Mouse (Mus musculus) ES-E14 (cell line): ENCODE results near the gene Olfr695.

Source experiments
- CHD2 ChIP-seq: IDR thresholded peaks from 2 replicates; pipeline ENCODE4 v1.6.1; 2014; ENCODE audit warnings: mild to moderate bottlenecking, low read depth, low read length, inconsistent platforms
- HCFC1 ChIP-seq: IDR thresholded peaks from 2 replicates; pipeline ENCODE4 v1.6.1; 2012; ENCODE audit warnings: low read length, inconsistent platforms, borderline replicate concordance; ENCODE audit not compliant: insufficient read depth

- TF ChIP-seq CHD2: no peak
- no peak for TF ChIP-seq HCFC1
Observed at GRCm38 (mm10) chr7:106711463-106711862, 4.7 kb downstream of the Olfr695 start.
